Mouse (Mus musculus): ENCODE results near the gene Dscaml1. TPM values are rescaled to one million over a fixed set of nuclear protein-coding genes. Genes with fewer than 3 reads are reported as not detected.
"Not testable (repeated sequence)": the region's sequence is repeated elsewhere in the genome, so short reads cannot be mapped to it uniquely, and the experiment has no call there.

Dscaml1 gene
- polyA plus RNA-seq, 1 experiment from 2014 or later: 0.54 TPM

DNA sequence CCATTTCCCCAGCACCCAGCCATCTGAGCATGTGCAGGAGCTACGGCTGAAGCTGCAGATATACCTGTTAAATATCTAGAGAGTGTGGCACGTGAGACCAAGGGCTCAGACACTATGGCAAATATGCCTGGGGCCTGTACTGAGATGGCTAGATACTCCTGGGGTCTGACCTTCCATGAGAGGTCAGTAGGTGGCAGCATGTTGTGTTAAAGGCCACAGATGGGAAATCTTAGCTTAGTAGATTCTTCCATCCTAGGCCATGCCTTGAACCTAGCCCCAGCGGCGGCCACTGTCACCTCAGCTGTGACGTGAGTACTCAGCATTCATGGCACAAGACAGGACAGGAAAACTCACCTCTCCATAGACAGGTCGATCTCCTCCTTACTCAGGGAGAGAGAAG, 347.7 kb downstream of the Dscaml1 start:
- no peak for ATAC-seq (replicated peaks; ENCODE audit: extremely low read depth, insufficient read depth, low FRiP score)
- Histone ChIP-seq H3K36me3 (ENCODE audit: control insufficient read depth, insufficient read depth) (peaks cover 36% of the 10 kb centered on the region), H3K9me3 (replicated peaks; ENCODE audit: control insufficient read depth, low read length) (no peaks in the 10 kb centered on the region), H3K9ac (ENCODE audit: low read length) (no peak overlapping the region), H3K4me1 (ENCODE audit: control insufficient read depth, insufficient read depth, low read length) (no peaks in the 10 kb centered on the region), H3K4me3 (ENCODE audit: low read length) (no peak overlapping the region), H3K4me2 (ENCODE audit: low read depth, low read length) (no peak overlapping the region), H3K27me3 (ENCODE audit: control insufficient read depth, insufficient read depth, low read length) (no peaks in the 10 kb centered on the region), H3K27ac (ENCODE audit: low read length) (no peak overlapping the region)
- WGBS: 79% methylated on average over 6 of the region's 6 CpGs

DNA sequence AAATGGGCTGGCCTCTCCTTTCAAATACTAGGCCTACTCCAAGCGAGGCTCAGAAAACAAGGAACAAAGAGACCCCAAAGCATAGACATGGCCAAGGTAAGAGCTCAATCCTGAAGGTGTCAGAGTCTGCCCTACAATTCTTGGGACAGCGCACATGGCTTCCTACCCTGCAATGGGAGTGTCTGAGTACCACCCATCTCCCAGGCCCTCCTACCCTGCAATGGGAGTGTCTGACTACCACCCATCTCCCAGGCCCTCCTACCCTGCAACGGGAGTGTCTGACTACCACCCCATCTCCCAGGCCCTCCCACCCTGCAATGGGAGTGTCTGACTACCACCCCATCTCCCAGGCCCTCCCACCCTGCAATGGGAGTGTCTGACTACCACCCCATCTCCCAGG, 349.7 kb downstream of the Dscaml1 start:
- not testable (repeated sequence) for ATAC-seq (replicated peaks; ENCODE audit: extremely low read depth, insufficient read depth, low FRiP score); H3K4me2 ChIP-seq (ENCODE audit: low read depth, low read length); H3K9me3 ChIP-seq (replicated peaks; ENCODE audit: control insufficient read depth, low read length); H3K9ac ChIP-seq (ENCODE audit: low read length); H3K4me1 ChIP-seq (ENCODE audit: control insufficient read depth, insufficient read depth, low read length); H3K27me3 ChIP-seq (ENCODE audit: control insufficient read depth, insufficient read depth, low read length); H3K4me3 ChIP-seq (ENCODE audit: low read length); H3K27ac ChIP-seq (ENCODE audit: low read length)
- peaks cover 26% of the 10 kb centered on the region for H3K36me3 ChIP-seq (ENCODE audit: control insufficient read depth, insufficient read depth)
- WGBS: 82% methylated on average over 3 of the region's 3 CpGs

- peaks cover 10% of the 10 kb centered on the region for H3K36me3 ChIP-seq (ENCODE audit: control insufficient read depth, insufficient read depth)
- H3K9me3 ChIP-seq (replicated peaks; ENCODE audit: control insufficient read depth, low read length): no peaks in the 10 kb centered on the region
- no peaks in the 10 kb centered on the region for H3K4me1 ChIP-seq (ENCODE audit: control insufficient read depth, insufficient read depth, low read length)
- H3K27ac ChIP-seq (ENCODE audit: low read length): no peak overlapping the region
- ATAC-seq (replicated peaks; ENCODE audit: extremely low read depth, insufficient read depth, low FRiP score): no peak
- WGBS: 72% methylated on average over 6 of the region's 6 CpGs
- no peak overlapping the region for H3K9ac ChIP-seq (ENCODE audit: low read length)
- no peak overlapping the region for H3K4me3 ChIP-seq (ENCODE audit: low read length)
- H3K4me2 ChIP-seq (ENCODE audit: low read depth, low read length): no peak overlapping the region
- H3K27me3 ChIP-seq (ENCODE audit: control insufficient read depth, insufficient read depth, low read length): no peaks in the 10 kb centered on the region
Observed at GRCm38 (mm10) chr9:45779201-45779600, 352.8 kb downstream of the Dscaml1 start.

GRCm38 (mm10) chr9:45783249-45784069, 357.0 kb downstream of the Dscaml1 start:
- 72% methylated on average over 12 of the region's 12 CpGs for WGBS
- no peaks in the 10 kb centered on the region for H3K9me3 ChIP-seq (replicated peaks; ENCODE audit: control insufficient read depth, low read length)
- no peak for ATAC-seq (replicated peaks; ENCODE audit: extremely low read depth, insufficient read depth, low FRiP score)
- no peak overlapping the region for H3K27ac ChIP-seq (ENCODE audit: low read length)
- H3K4me2 ChIP-seq (ENCODE audit: low read depth, low read length): no peak overlapping the region
- H3K4me1 ChIP-seq (ENCODE audit: control insufficient read depth, insufficient read depth, low read length): peaks cover 16% of the 10 kb centered on the region
- no peaks in the 10 kb centered on the region; the same call in none of the 2 replicates for H3K36me3 ChIP-seq (ENCODE audit: control insufficient read depth, insufficient read depth)
- no peak overlapping the region for H3K9ac ChIP-seq (ENCODE audit: low read length)
- H3K4me3 ChIP-seq (ENCODE audit: low read length): no peak overlapping the region
- H3K27me3 ChIP-seq (ENCODE audit: control insufficient read depth, insufficient read depth, low read length): no peaks in the 10 kb centered on the region

DNA sequence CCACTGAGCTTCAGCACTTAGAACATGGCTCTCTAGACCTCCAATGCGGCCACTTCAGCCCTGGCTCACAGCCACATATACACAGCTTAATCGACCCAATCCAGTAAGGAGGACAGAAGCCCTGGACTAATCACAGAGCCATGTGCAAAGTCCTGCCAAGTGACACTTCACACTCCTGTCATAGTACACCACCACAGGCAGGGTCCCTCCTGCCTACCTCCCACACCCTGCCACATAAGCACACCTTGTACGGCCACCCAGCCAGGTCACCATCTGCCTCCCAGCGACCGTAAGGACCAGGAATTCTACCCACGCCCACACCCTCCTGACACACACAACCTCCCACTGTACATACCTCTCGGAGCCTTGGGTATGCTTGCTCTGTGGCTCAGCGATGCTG, 360.6 kb downstream of the Dscaml1 start:
- H3K9ac ChIP-seq (ENCODE audit: low read length): no peak overlapping the region
- H3K4me1 ChIP-seq (ENCODE audit: control insufficient read depth, insufficient read depth, low read length): peaks cover 16% of the 10 kb centered on the region
- no peaks in the 10 kb centered on the region for H3K27me3 ChIP-seq (ENCODE audit: control insufficient read depth, insufficient read depth, low read length)
- 0 out of 2 replicates have a peak overlapping the region, but pooled peaks have one; percentile 5 for H3K4me2 ChIP-seq (ENCODE audit: low read depth, low read length)
- 44% methylated on average over 8 of the region's 8 CpGs for WGBS
- H3K27ac ChIP-seq (ENCODE audit: low read length): peak overlapping the region; percentile 77
- no peaks in the 10 kb centered on the region for H3K9me3 ChIP-seq (replicated peaks; ENCODE audit: control insufficient read depth, low read length)
- peak; percentile 61; the same call in 1 of the 2 replicates for ATAC-seq (replicated peaks; ENCODE audit: extremely low read depth, insufficient read depth, low FRiP score)
- peaks cover 3% of the 10 kb centered on the region; the same call in 1 of the 2 replicates for H3K36me3 ChIP-seq (ENCODE audit: control insufficient read depth, insufficient read depth)
- H3K4me3 ChIP-seq (ENCODE audit: low read length): no peak overlapping the region

- peak; percentile 68 for ATAC-seq (replicated peaks; ENCODE audit: extremely low read depth, insufficient read depth, low FRiP score)
- Histone ChIP-seq H3K27ac (ENCODE audit: low read length) (peak overlapping the region; percentile 77), H3K4me3 (ENCODE audit: low read length) (no peak overlapping the region), H3K9me3 (replicated peaks; ENCODE audit: control insufficient read depth, low read length) (no peaks in the 10 kb centered on the region), H3K4me2 (ENCODE audit: low read depth, low read length) (0 out of 2 replicates have a peak overlapping the region, but pooled peaks have one; percentile 5), H3K36me3 (ENCODE audit: control insufficient read depth, insufficient read depth) (peaks cover 3% of the 10 kb centered on the region; the same call in 1 of the 2 replicates), H3K27me3 (ENCODE audit: control insufficient read depth, insufficient read depth, low read length) (no peaks in the 10 kb centered on the region), H3K4me1 (ENCODE audit: control insufficient read depth, insufficient read depth, low read length) (peaks cover 16% of the 10 kb centered on the region), H3K9ac (ENCODE audit: low read length) (peak overlapping the region; percentile 28; the same call in 1 of the 2 replicates)
- WGBS: 35% methylated on average over 6 of the region's 6 CpGs
Observed at GRCm38 (mm10) chr9:45787547-45787946, 361.1 kb downstream of the Dscaml1 start.

- H3K4me2 ChIP-seq (ENCODE audit: low read depth, low read length): no peak overlapping the region
- no peak for ATAC-seq (replicated peaks; ENCODE audit: extremely low read depth, insufficient read depth, low FRiP score)
- H3K9me3 ChIP-seq (replicated peaks; ENCODE audit: control insufficient read depth, low read length): no peaks in the 10 kb centered on the region
- peaks cover 16% of the 10 kb centered on the region for H3K4me1 ChIP-seq (ENCODE audit: control insufficient read depth, insufficient read depth, low read length)
- no peak overlapping the region for H3K4me3 ChIP-seq (ENCODE audit: low read length)
- H3K36me3 ChIP-seq (ENCODE audit: control insufficient read depth, insufficient read depth): peaks cover 3% of the 10 kb centered on the region; the same call in 1 of the 2 replicates
- WGBS: 45% methylated on average over 5 of the region's 5 CpGs
- H3K27ac ChIP-seq (ENCODE audit: low read length): no peak overlapping the region
- no peaks in the 10 kb centered on the region for H3K27me3 ChIP-seq (ENCODE audit: control insufficient read depth, insufficient read depth, low read length)
- no peak overlapping the region for H3K9ac ChIP-seq (ENCODE audit: low read length)
Observed at GRCm38 (mm10) chr9:45788405-45788804, 362.0 kb downstream of the Dscaml1 start.

- Histone ChIP-seq H3K9me3 (replicated peaks; ENCODE audit: control insufficient read depth, low read length) (no peaks in the 10 kb centered on the region), H3K4me3 (ENCODE audit: low read length) (no peak overlapping the region), H3K27ac (ENCODE audit: low read length) (no peak overlapping the region), H3K9ac (ENCODE audit: low read length) (no peak overlapping the region), H3K36me3 (ENCODE audit: control insufficient read depth, insufficient read depth) (peaks cover 8% of the 10 kb centered on the region; the same call in 1 of the 2 replicates), H3K4me1 (ENCODE audit: control insufficient read depth, insufficient read depth, low read length) (peaks cover 16% of the 10 kb centered on the region), H3K4me2 (ENCODE audit: low read depth, low read length) (no peak overlapping the region), H3K27me3 (ENCODE audit: control insufficient read depth, insufficient read depth, low read length) (no peaks in the 10 kb centered on the region)
- no peak for ATAC-seq (replicated peaks; ENCODE audit: extremely low read depth, insufficient read depth, low FRiP score)
- 73% methylated on average over 8 of the region's 8 CpGs for WGBS
Observed at GRCm38 (mm10) chr9:45791456-45792142, 365.2 kb downstream of the Dscaml1 start.

GRCm38 (mm10) chr9:45792235-45792634, 365.8 kb downstream of the Dscaml1 start:
- no peak for ATAC-seq (replicated peaks; ENCODE audit: extremely low read depth, insufficient read depth, low FRiP score)
- peaks cover 8% of the 10 kb centered on the region; the same call in 1 of the 2 replicates for H3K36me3 ChIP-seq (ENCODE audit: control insufficient read depth, insufficient read depth)
- no peaks in the 10 kb centered on the region for H3K9me3 ChIP-seq (replicated peaks; ENCODE audit: control insufficient read depth, low read length)
- H3K9ac ChIP-seq (ENCODE audit: low read length): no peak overlapping the region
- no peak overlapping the region for H3K27ac ChIP-seq (ENCODE audit: low read length)
- peaks cover 11% of the 10 kb centered on the region for H3K4me1 ChIP-seq (ENCODE audit: control insufficient read depth, insufficient read depth, low read length)
- H3K27me3 ChIP-seq (ENCODE audit: control insufficient read depth, insufficient read depth, low read length): no peaks in the 10 kb centered on the region
- 95% methylated on average over 1 of the region's 1 CpGs for WGBS
- H3K4me3 ChIP-seq (ENCODE audit: low read length): no peak overlapping the region
- no peak overlapping the region for H3K4me2 ChIP-seq (ENCODE audit: low read depth, low read length)

All from heart, embryonic 16.5 days (tissue).